Mouse (Mus musculus): Measurements from ENCODE around the gene Chat.
"Not testable (repeated sequence)": the region's sequence is repeated elsewhere in the genome, so short reads cannot be mapped to it uniquely, and the experiment has no call there.

Gene Chat

GRCm38 (mm10) chr14:32463211-32464040, 2.4 kb downstream of the Chat start:
- no peak for DNase-seq (ENCODE audit: low read depth in 1 of 2, low spot score in 2 of 2)

- DNase-seq (ENCODE audit: low read depth in 1 of 2, low spot score in 2 of 2) = no peak
Measured at GRCm38 (mm10) chr14:32452552-32452951, 13.2 kb downstream of the Chat start.

GRCm38 (mm10) chr14:32446989-32447388, 18.8 kb downstream of the Chat start:
- DNase-seq (ENCODE audit: low read depth in 1 of 2, low spot score in 2 of 2) = no peak

GRCm38 (mm10) chr14:32443446-32443845, 22.3 kb downstream of the Chat start:
- no peak for DNase-seq (ENCODE audit: low read depth in 1 of 2, low spot score in 2 of 2)

- DNase-seq (ENCODE audit: low read depth in 1 of 2, low spot score in 2 of 2) = no peak
Measured at GRCm38 (mm10) chr14:32439744-32440143, 26.0 kb downstream of the Chat start.

- no peak for DNase-seq (ENCODE audit: low read depth in 1 of 2, low spot score in 2 of 2)
Measured at GRCm38 (mm10) chr14:32439316-32439715, 26.5 kb downstream of the Chat start.

- DNase-seq (ENCODE audit: low read depth in 1 of 2, low spot score in 2 of 2) = no peak
Measured at GRCm38 (mm10) chr14:32437352-32437793, 28.4 kb downstream of the Chat start.

- DNase-seq (ENCODE audit: low read depth in 1 of 2, low spot score in 2 of 2) = no peak
Measured at GRCm38 (mm10) chr14:32429030-32429602, 36.7 kb downstream of the Chat start.

- no peak for DNase-seq (ENCODE audit: low read depth in 1 of 2, low spot score in 2 of 2)
Measured at GRCm38 (mm10) chr14:32423946-32424345, 41.8 kb downstream of the Chat start.

GRCm38 (mm10) chr14:32418747-32419146, 47.0 kb downstream of the Chat start:
- no peak for DNase-seq (ENCODE audit: low read depth in 1 of 2, low spot score in 2 of 2)

- DNase-seq (ENCODE audit: low read depth in 1 of 2, low spot score in 2 of 2) = no peak
Measured at GRCm38 (mm10) chr14:32412075-32412474, 53.7 kb downstream of the Chat start.

GRCm38 (mm10) chr14:32410084-32410483, 55.7 kb downstream of the Chat start:
- no peak for DNase-seq (ENCODE audit: low read depth in 1 of 2, low spot score in 2 of 2)

GRCm38 (mm10) chr14:32405399-32405798, 60.4 kb downstream of the Chat start:
- not testable (repeated sequence) for DNase-seq (ENCODE audit: low read depth in 1 of 2, low spot score in 2 of 2)

- no peak for DNase-seq (ENCODE audit: low read depth in 1 of 2, low spot score in 2 of 2)
Measured at GRCm38 (mm10) chr14:32388196-32388595, 77.6 kb downstream of the Chat start, which contains the start of gene 1700024G13Rik. Gene 1700024G13Rik, minus strand, starts transcription at chr14:32388391.

GRCm38 (mm10) chr14:32381619-32382018, 84.2 kb downstream of the Chat start:
- DNase-seq (ENCODE audit: low read depth in 1 of 2, low spot score in 2 of 2) = no peak

GRCm38 (mm10) chr14:32381066-32381465, 84.7 kb downstream of the Chat start:
- no peak for DNase-seq (ENCODE audit: low read depth in 1 of 2, low spot score in 2 of 2)

GRCm38 (mm10) chr14:32380099-32380480, 85.7 kb downstream of the Chat start:
- no peak for DNase-seq (ENCODE audit: low read depth in 1 of 2, low spot score in 2 of 2)

GRCm38 (mm10) chr14:32379395-32380098, 86.2 kb downstream of the Chat start:
- no peak for DNase-seq (ENCODE audit: low read depth in 1 of 2, low spot score in 2 of 2)

- DNase-seq (ENCODE audit: low read depth in 1 of 2, low spot score in 2 of 2) = no peak
Measured at GRCm38 (mm10) chr14:32372510-32372909, 93.3 kb downstream of the Chat start.

- DNase-seq (ENCODE audit: low read depth in 1 of 2, low spot score in 2 of 2) = no peak
Measured at GRCm38 (mm10) chr14:32369756-32370155, 96.0 kb downstream of the Chat start.

GRCm38 (mm10) chr14:32364359-32364758, 101.4 kb downstream of the Chat start:
- no peak for DNase-seq (ENCODE audit: low read depth in 1 of 2, low spot score in 2 of 2)

All from monocyte, adult 2 months (primary cell).